In the genomic region with DNA sequence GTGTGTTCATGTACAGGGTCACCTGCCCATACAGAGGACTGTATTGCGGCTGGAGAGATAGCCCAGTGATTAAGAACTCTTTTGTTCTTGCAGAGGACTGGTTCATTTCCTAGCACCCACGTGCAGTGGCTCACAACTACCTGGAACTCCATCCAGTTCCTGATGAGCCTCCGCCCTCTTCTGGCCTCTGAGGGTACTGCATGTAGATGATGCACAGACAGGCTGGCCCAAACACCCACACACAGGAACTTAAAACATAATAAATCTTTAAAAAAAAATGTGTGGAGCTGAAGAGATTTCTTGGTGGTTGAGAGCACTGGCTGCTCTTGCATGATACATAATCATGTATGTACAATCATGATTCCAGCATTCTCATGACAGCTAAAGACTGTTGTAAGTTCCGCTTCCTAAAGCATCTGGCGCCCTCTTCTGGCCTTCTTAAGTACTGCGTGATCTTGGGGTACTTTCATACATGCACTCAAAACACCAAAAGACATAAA, we compare ENCODE assay signal across 7 mouse cellular contexts. TPM values are rescaled to one million over a fixed set of nuclear protein-coding genes. Genes with fewer than 3 reads are reported as not detected.
DNase-seq lines count a peak whose midpoint lies in the region; ATAC-seq and TF ChIP-seq lines count a peak whose summit lies in the region.

No protein-coding gene starts in this region.

- H3K27me3 ChIP-seq in intestine, postnatal 0 days (replicated peaks; ENCODE audit: control insufficient read depth, insufficient read depth, low read length), result no peaks in the 10 kb centered on the region
- H3K27me3 ChIP-seq in midbrain, embryonic 13.5 days, result no peaks in the 10 kb centered on the region
- no peaks in the 10 kb centered on the region for H3K27me3 ChIP-seq in small intestine, adult 2 months (ENCODE audit: control insufficient read depth, insufficient read depth, low read length)

- DNase-seq in adrenal gland, adult 18-20 months (ENCODE audit: low spot score in 2 of 2), result peak; percentile 91 to 92
- peak; percentile 91 for DNase-seq in embryo, embryonic 11 days
- DNase-seq in gastrocnemius, postnatal 4 days (ENCODE audit: low spot score in 2 of 2), result peak; percentile 79 to 90
- DNase-seq in left cerebral cortex, postnatal 4 days, result peak; percentile 94

- TF ChIP-seq POLR2A in small intestine, adult 2 months (IDR thresholded peaks at IDR 0.05; ENCODE audit: low read depth, low read length), result no peak

- no peak overlapping the region for H3K27ac ChIP-seq in intestine, postnatal 0 days (ENCODE audit: low read depth, low read length)
- H3K27ac ChIP-seq in midbrain, embryonic 13.5 days, result no peak overlapping the region
- H3K27ac ChIP-seq in small intestine, adult 2 months (ENCODE audit: insufficient read depth, low read depth, low read length), result no peak overlapping the region

- peaks cover 4% of the 10 kb centered on the region; the same call in 1 of the 2 replicates for H3K4me1 ChIP-seq in intestine, postnatal 0 days (replicated peaks; ENCODE audit: control insufficient read depth, insufficient read depth, low read length)
- no peaks in the 10 kb centered on the region for H3K4me1 ChIP-seq in midbrain, embryonic 13.5 days (replicated peaks)
- peaks cover 19% of the 10 kb centered on the region for H3K4me1 ChIP-seq in small intestine, adult 2 months (ENCODE audit: control insufficient read depth, insufficient read depth, insufficient read length, low read length)

- peak; percentile 44 for ATAC-seq in intestine, postnatal 0 days
- peak; percentile 80 for ATAC-seq in midbrain, embryonic 13.5 days

- TF ChIP-seq CTCF in intestine, postnatal 0 days (IDR thresholded peaks at IDR 0.05; ENCODE audit: low read depth), result peak; percentile 89
- peak; percentile 99; the same call in 1 of the 2 replicates for TF ChIP-seq CTCF in small intestine, adult 2 months (IDR thresholded peaks at IDR 0.05; ENCODE audit: extremely low read depth, insufficient read length, insufficient replicate concordance, low read depth, low read length)

- intact Hi-C loops in left cerebral cortex, postnatal 4 days (cut with DNase I), result loop anchor here (2.0 to 5.0 kb wide), 2 partner anchors 80 to 86 kb away; no protein-coding TSS in a partner anchor

- no peak overlapping the region for H3K4me2 ChIP-seq in intestine, postnatal 0 days (replicated peaks; ENCODE audit: low read depth)
- H3K4me2 ChIP-seq in midbrain, embryonic 13.5 days (replicated peaks), result no peak overlapping the region

- no peak overlapping the region for H3K9ac ChIP-seq in intestine, postnatal 0 days (ENCODE audit: low read depth, low read length)
- no peak overlapping the region for H3K9ac ChIP-seq in midbrain, embryonic 13.5 days (replicated peaks)

- no peaks in the 10 kb centered on the region for H3K9me3 ChIP-seq in intestine, postnatal 0 days (ENCODE audit: control insufficient read depth)
- no peaks in the 10 kb centered on the region for H3K9me3 ChIP-seq in midbrain, embryonic 13.5 days

- H3K4me3 ChIP-seq in intestine, postnatal 0 days (ENCODE audit: low read depth, low read length), result no peak overlapping the region
- H3K4me3 ChIP-seq in midbrain, embryonic 13.5 days (replicated peaks), result no peak overlapping the region
- no peak overlapping the region for H3K4me3 ChIP-seq in small intestine, adult 2 months (ENCODE audit: low read depth, low read length)

- H3K36me3 ChIP-seq in intestine, postnatal 0 days (ENCODE audit: control insufficient read depth, insufficient read depth), result no peaks in the 10 kb centered on the region
- no peaks in the 10 kb centered on the region for H3K36me3 ChIP-seq in midbrain, embryonic 13.5 days
- H3K36me3 ChIP-seq in small intestine, adult 2 months (ENCODE audit: control insufficient read depth, insufficient read depth, low read length), result no peaks in the 10 kb centered on the region

- WGBS in intestine, postnatal 0 days, result 4% methylated on average over 6 of the region's 6 CpGs
- 5% methylated on average over 6 of the region's 6 CpGs for WGBS in midbrain, embryonic 13.5 days
- 2% methylated on average over 6 of the region's 6 CpGs for WGBS in small intestine, adult 2 months

RNA-seq across cellular contexts. Expression of a gene that starts 35.9 kb away (rescaled TPM):
- total RNA-seq in adrenal gland, adult 18-20 months (2021), result 10 to 100 TPM; 48.8 to 55.3 TPM
- 10 to 100 TPM; 14.0 to 25.1 TPM for total RNA-seq in gastrocnemius, postnatal 4 days (2021)
- polyA plus RNA-seq in intestine, postnatal 0 days (2015; fragmentation: Nextera tagmentation; extraction: Ambion mirVana), result 45.1 and 52.6 TPM in 2 replicates
- total RNA-seq in left cerebral cortex, postnatal 4 days (2021), result 10 to 100 TPM; 47.9 to 50.8 TPM
- 45.4 and 50.1 TPM in 2 replicates for polyA plus RNA-seq in midbrain, embryonic 13.5 days (2015; fragmentation: Nextera tagmentation; extraction: Ambion mirVana)
- polyA plus RNA-seq in small intestine, adult 2 months (2012; rRNA removed), result 12.5 and 27.0 TPM in 2 replicates

RNA-seq across cellular contexts. Expression of a gene that starts 36.9 kb away (rescaled TPM):
- 1 to 10 TPM; 4.1 to 4.5 TPM for total RNA-seq in adrenal gland, adult 18-20 months (2021)
- 1 to 10 TPM; 3.9 to 4.0 TPM for total RNA-seq in gastrocnemius, postnatal 4 days (2021)
- 2.9 and 3.2 TPM in 2 replicates for polyA plus RNA-seq in intestine, postnatal 0 days (2015; fragmentation: Nextera tagmentation; extraction: Ambion mirVana)
- total RNA-seq in left cerebral cortex, postnatal 4 days (2021), result 1 to 10 TPM; 3.1 to 4.0 TPM
- polyA plus RNA-seq in midbrain, embryonic 13.5 days (2015; fragmentation: Nextera tagmentation; extraction: Ambion mirVana), result 5.1 and 6.1 TPM in 2 replicates
- 2.4 and 4.4 TPM in 2 replicates for polyA plus RNA-seq in small intestine, adult 2 months (2012; rRNA removed)

RNA-seq across cellular contexts. Expression of a gene that starts 48.0 kb away (rescaled TPM):
- total RNA-seq in adrenal gland, adult 18-20 months (2021), result 10 to 100 TPM; 27.4 to 41.0 TPM
- total RNA-seq in gastrocnemius, postnatal 4 days (2021), result 1 to 10 TPM; 7.5 to 8.2 TPM
- polyA plus RNA-seq in intestine, postnatal 0 days (2015; fragmentation: Nextera tagmentation; extraction: Ambion mirVana), result 18.0 and 18.4 TPM in 2 replicates
- 10 to 100 TPM; 18.8 to 20.1 TPM for total RNA-seq in left cerebral cortex, postnatal 4 days (2021)
- polyA plus RNA-seq in midbrain, embryonic 13.5 days (2015; fragmentation: Nextera tagmentation; extraction: Ambion mirVana), result 5.6 and 7.3 TPM in 2 replicates
- polyA plus RNA-seq in small intestine, adult 2 months (2012; rRNA removed), result 55.2 and 96.2 TPM in 2 replicates
